Mouse (Mus musculus) stomach, postnatal 0 days (tissue): ENCODE data around the gene Abcf2. TPM values are rescaled to one million over a fixed set of nuclear protein-coding genes. Genes with fewer than 3 reads are reported as not detected.

Experiments
- ATAC-seq: fragments of 200-750 bp; cut with Nextera tagmentation; 2 replicates; pipeline ENCODE4 v1.8.0; 2017; ENCODE audit not compliant: low FRiP score, low TSS enrichment
- DNase-seq: peaks from one replicate; pipeline ENCODE4 v3.0.0-alpha.2; 2016; ENCODE audit warnings: low spot score
- H3K27ac ChIP-seq: fragments of 300-500 bp; sonication (generic); replicated peaks from 2 replicates; pipeline ENCODE4 v1.5.1; 2014; ENCODE audit warnings: mild to moderate bottlenecking, control low read depth
- H3K27me3 ChIP-seq: fragments of 300-500 bp; sonication (generic); 2 replicates; pipeline ENCODE4 v1.6.1; 2014; ENCODE audit warnings: low read length; ENCODE audit not compliant: control insufficient read depth, insufficient read depth
- H3K36me3 ChIP-seq: fragments of 300-500 bp; sonication (generic); 2 replicates; pipeline ENCODE4 v1.6.1; 2014; ENCODE audit warnings: low read length, mixed read lengths; ENCODE audit not compliant: control insufficient read depth, insufficient read depth
- H3K4me1 ChIP-seq: fragments of 300-500 bp; sonication (generic); replicated peaks from 2 replicates; pipeline ENCODE4 v1.6.1; 2014; ENCODE audit warnings: antibody characterized with exemption; ENCODE audit not compliant: control insufficient read depth, insufficient read depth
- H3K4me2 ChIP-seq: fragments of 300-500 bp; sonication (generic); replicated peaks from 2 replicates; pipeline ENCODE4 v1.6.1; 2014; ENCODE audit warnings: low read depth, mild to moderate bottlenecking, control low read depth, moderate library complexity
- H3K4me3 ChIP-seq: fragments of 300-500 bp; sonication (generic); 2 replicates; pipeline ENCODE4 v1.5.1; 2014; ENCODE audit warnings: low read depth, low read length, control low read depth
- H3K9ac ChIP-seq: fragments of 300-500 bp; sonication (generic); 2 replicates; pipeline ENCODE4 v1.6.1; 2014; ENCODE audit warnings: mild to moderate bottlenecking, low read length, control low read depth, mixed read lengths
- H3K9me3 ChIP-seq: fragments of 300-500 bp; sonication (generic); 2 replicates; pipeline ENCODE4 v1.6.1; 2016; ENCODE audit warnings: low read length; ENCODE audit not compliant: control insufficient read depth
- CTCF ChIP-seq: IDR thresholded peaks from 2 replicates; pipeline ENCODE4 v1.5.1; 2016; ENCODE audit warnings: antibody characterized with exemption, low read depth, mild to moderate bottlenecking, moderate library complexity
- EP300 ChIP-seq: optimal IDR thresholded peaks from 2 replicates; pipeline ENCODE3; 2016; ENCODE audit warnings: antibody characterized with exemption
- WGBS: fragments of 180-500 bp; shearing (Covaris S2); extraction: QIAGEN DNeasy Blood & Tissue Kit; methylation state at CpG from one replicate; pipeline ENCODE4 v1.1.7; 2014; 5-methylcytosine and 5-hydroxymethylcytosine counted together
- polyA plus RNA-seq: library from polyadenylated mRNA; unstranded; fragments of >200 nt; fragmentation: Nextera tagmentation; extraction: Ambion mirVana; gene quantifications from 2 replicates; pipeline ENCODE4 v1.2.1, GENCODE M21; 2015

The Abcf2 gene
- polyA plus RNA-seq, 1 experiment from 2014 or later = 45.3 TPM

DNA sequence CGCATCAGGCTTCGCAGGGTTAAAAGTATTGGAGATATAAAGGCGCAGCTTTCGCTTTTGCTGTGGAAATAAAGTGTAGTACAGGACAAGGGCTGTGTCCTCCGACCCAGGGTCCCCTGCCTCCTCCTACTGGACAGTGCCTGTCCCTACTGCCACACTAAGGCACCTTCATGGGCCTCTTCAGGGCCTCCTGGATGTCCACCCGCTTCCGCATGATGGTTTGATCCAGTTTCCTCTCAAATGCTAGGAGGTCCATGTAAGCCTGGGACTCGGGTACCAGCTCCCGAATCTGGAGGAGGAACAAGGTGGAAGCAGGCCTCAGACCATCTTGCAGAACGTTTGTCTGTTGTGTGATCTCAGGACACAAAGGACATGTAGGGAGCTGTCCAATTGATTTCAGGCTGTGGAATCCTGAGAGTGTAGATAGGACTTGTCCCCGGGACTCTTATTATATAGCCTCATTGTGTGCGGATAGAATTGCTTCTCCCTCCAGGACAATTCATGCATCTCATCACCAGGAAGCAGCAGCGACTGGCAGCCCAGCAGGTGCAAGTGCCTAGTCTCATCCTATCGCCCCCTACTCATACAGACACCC is 18.6 kb upstream of the Abcf2 start:
- no peak for DNase-seq
- Histone ChIP-seq H3K9me3 (no peaks in the 10 kb centered on the region), H3K27ac (no peak overlapping the region), H3K9ac (no peak overlapping the region), H3K27me3 (no peaks in the 10 kb centered on the region), H3K4me3 (no peak overlapping the region), H3K4me1 (peaks cover 2% of the 10 kb centered on the region; the same call in 1 of the 2 replicates), H3K36me3 (peaks cover 15% of the 10 kb centered on the region; the same call in 1 of the 2 replicates), H3K4me2 (no peak overlapping the region)
- WGBS = 77% methylated on average over 14 of the region's 14 CpGs
- no peak for ATAC-seq
- TF ChIP-seq CTCF (no peak; the same call in 1 of the 2 replicates), EP300 (no peak)

DNA sequence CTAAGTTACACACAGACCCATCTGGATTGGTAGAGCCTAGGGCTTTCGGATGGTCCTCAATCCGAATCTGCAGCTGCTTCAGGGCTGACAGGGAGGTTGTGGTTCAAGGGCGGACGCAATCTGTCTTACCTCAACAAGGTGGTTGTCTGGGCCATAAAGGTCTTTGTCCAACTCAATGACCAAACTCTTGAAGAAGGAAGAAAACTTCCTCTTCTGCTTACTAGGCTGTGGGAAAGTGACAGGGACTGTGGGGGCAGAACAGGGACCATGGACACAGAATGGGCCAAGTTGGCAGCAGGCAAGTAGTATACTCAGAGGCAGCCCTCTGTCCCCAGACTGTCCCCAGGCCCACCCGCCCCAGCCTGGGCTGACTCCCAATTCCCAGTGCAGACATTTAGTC is 18.0 kb upstream of the Abcf2 start:
- H3K4me2 ChIP-seq = no peak overlapping the region

DNA sequence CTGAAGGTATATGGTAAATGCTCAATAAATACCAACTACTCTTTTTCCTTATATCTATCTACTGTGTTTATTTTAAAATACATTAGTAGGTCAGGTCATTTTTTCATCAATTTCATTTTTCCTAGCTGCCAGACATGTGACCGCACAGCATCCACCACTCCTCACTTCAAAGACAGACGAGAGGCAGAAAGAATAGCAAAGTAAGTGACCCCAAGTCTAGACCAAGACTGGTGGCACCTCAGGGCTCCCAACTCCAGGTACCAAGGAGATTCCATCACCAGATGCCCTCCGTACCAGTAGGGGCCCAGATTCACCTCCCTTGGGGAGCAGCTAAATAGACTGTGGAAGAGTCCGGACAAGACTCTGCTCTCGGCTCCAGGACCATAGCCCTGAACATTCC is 17.1 kb upstream of the Abcf2 start:
- peaks cover 15% of the 10 kb centered on the region; the same call in 1 of the 2 replicates for H3K36me3 ChIP-seq
- ATAC-seq = no peak
- no peak for TF ChIP-seq CTCF
- TF ChIP-seq EP300 = no peak

More for the DNA sequence above, 18.0 kb upstream of the Abcf2 start:
- Histone ChIP-seq H3K27ac (no peak overlapping the region), H3K27me3 (no peaks in the 10 kb centered on the region), H3K4me1 (peaks cover 2% of the 10 kb centered on the region; the same call in 1 of the 2 replicates), H3K4me3 (no peak overlapping the region), H3K9me3 (no peaks in the 10 kb centered on the region), H3K9ac (no peak overlapping the region), H3K36me3 (peaks cover 15% of the 10 kb centered on the region; the same call in 1 of the 2 replicates)
- 87% methylated on average over 5 of the region's 5 CpGs for WGBS
- TF ChIP-seq EP300 (no peak), CTCF (no peak)
- no peak for DNase-seq
- no peak for ATAC-seq

DNA sequence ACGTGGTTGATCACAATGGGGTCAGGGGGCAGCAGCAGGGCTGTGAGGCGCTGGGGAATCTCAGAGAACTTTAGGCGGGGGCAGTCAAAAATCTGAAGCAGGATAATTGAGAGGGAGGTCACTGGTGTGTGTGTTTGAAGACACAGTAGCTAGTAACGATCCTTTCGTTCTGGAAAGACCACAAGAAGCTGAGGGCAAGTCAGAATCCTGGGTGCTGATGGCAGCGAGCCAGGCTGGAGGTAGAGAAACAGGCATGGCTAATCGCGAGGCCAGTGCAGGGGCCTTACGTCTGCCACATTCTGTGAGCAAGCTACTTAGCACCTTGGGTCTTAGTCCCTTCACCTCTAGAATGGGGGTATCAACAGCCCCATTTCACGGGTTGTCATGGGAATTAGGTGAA is 16.7 kb upstream of the Abcf2 start:
- no peak overlapping the region for H3K9ac ChIP-seq
- ATAC-seq = no peak
- no peak for TF ChIP-seq EP300
- no peak for TF ChIP-seq CTCF
- H3K36me3 ChIP-seq = peaks cover 15% of the 10 kb centered on the region; the same call in 1 of the 2 replicates
- no peak overlapping the region for H3K27ac ChIP-seq
- no peak overlapping the region for H3K4me3 ChIP-seq
- DNase-seq = no peak
- H3K27me3 ChIP-seq = no peaks in the 10 kb centered on the region
- H3K9me3 ChIP-seq = no peaks in the 10 kb centered on the region
- no peak overlapping the region for H3K4me2 ChIP-seq
- H3K4me1 ChIP-seq = peaks cover 2% of the 10 kb centered on the region; the same call in 1 of the 2 replicates
- 67% methylated on average over 10 of the region's 10 CpGs for WGBS

More for the DNA sequence above, 17.1 kb upstream of the Abcf2 start:
- DNase-seq = no peak
- Histone ChIP-seq H3K9ac (no peak overlapping the region), H3K9me3 (no peaks in the 10 kb centered on the region), H3K4me2 (no peak overlapping the region), H3K4me1 (peaks cover 2% of the 10 kb centered on the region; the same call in 1 of the 2 replicates), H3K4me3 (no peak overlapping the region), H3K27me3 (no peaks in the 10 kb centered on the region), H3K27ac (no peak overlapping the region)
- 88% methylated on average over 5 of the region's 5 CpGs for WGBS

DNA sequence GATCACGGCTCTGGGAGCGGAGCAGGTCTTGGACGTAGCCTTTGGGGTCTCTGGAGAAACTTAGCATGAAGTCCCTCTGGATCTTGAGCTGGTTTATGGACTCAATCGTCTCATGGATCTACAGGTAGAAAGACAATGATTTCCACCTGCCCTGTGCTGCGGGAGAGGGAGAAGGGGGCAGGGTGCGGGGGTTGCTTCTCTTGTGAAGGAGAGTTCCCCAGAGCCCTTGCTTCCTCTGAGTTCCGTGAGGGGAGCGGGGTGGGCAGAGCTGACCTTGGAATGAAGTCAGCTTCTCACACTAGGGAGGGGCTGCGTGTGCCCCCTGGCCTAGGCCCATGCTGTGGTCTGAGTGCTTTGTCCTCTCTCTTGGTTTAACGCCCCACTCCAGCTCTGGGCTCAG is 16.0 kb upstream of the Abcf2 start:
- no peak for DNase-seq
- ATAC-seq = no peak
- TF ChIP-seq EP300 (no peak), CTCF (no peak)
- H3K27ac ChIP-seq = no peak overlapping the region
- WGBS = 85% methylated on average over 10 of the region's 10 CpGs
- H3K4me1 ChIP-seq = no peaks in the 10 kb centered on the region; the same call in 1 of the 2 replicates
- no peak overlapping the region for H3K4me2 ChIP-seq
- no peak overlapping the region for H3K9ac ChIP-seq
- no peaks in the 10 kb centered on the region for H3K9me3 ChIP-seq
- H3K4me3 ChIP-seq = no peak overlapping the region
- H3K27me3 ChIP-seq = no peaks in the 10 kb centered on the region
- peaks cover 15% of the 10 kb centered on the region; the same call in 1 of the 2 replicates for H3K36me3 ChIP-seq

DNA sequence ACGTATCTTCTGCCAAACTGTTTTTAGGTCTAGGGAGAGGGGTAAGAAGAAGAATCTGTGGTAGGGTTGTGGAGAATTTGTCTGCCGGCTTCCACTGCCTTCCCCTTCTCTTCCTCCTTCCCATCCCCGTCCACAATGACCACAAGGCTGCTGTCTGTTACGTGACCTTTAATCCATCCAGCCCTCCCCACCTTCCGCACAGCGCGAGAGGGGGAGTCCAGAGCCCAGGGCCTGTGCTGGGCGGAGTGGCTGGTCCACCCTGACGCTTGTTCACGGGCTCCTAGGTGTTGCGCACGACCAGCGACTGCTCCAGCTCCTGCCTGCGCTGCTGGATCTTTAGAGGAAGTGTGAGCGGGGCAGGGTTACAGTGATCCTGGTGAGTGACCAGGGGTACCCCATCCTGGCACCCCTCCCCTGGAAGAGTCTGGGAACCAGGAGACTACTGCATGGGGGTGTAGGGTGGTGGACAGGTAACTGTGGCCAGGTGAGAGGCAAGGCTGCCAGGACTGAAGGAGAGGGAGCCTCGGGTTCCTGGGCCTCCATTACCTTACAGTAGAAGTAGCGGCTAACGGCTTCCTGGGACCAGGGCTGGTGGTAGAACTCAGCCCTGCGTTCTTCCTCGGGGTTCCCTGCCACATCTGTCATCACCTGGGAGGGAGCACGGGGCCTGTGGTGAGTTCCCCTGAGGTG is 15.3 kb upstream of the Abcf2 start:
- DNase-seq (no peak), ATAC-seq (no peak)
- H3K27me3 ChIP-seq = no peaks in the 10 kb centered on the region
- no peaks in the 10 kb centered on the region for H3K9me3 ChIP-seq
- TF ChIP-seq EP300 = no peak
- no peak for TF ChIP-seq CTCF
- H3K4me1 ChIP-seq = no peaks in the 10 kb centered on the region; the same call in 1 of the 2 replicates
- 72% methylated on average over 21 of the region's 21 CpGs for WGBS
- H3K36me3 ChIP-seq = peaks cover 15% of the 10 kb centered on the region; the same call in 1 of the 2 replicates
- no peak overlapping the region for H3K9ac ChIP-seq
- H3K4me3 ChIP-seq = no peak overlapping the region
- no peak overlapping the region for H3K4me2 ChIP-seq
- H3K27ac ChIP-seq = no peak overlapping the region
